Mouse (Mus musculus) ES-E14 (cell line): ENCODE data around the gene Fev.

Experiments used
- HCFC1 ChIP-seq: IDR thresholded peaks from 2 replicates; pipeline ENCODE4 v1.6.1; 2012; ENCODE audit warnings: low read length, inconsistent platforms, borderline replicate concordance; ENCODE audit not compliant: insufficient read depth
- ZC3H11A ChIP-seq: IDR thresholded peaks from 2 replicates; pipeline ENCODE4 v1.6.1; 2012; ENCODE audit warnings: low read depth, mild to moderate bottlenecking, inconsistent platforms, low read length, borderline replicate concordance
- ZNF384 ChIP-seq: IDR thresholded peaks from 2 replicates; pipeline ENCODE4 v1.6.1; 2012; ENCODE audit warnings: low read depth, low read length, inconsistent platforms

GRCm38 (mm10) chr1:74885369-74886042 is at the start of gene Fev:
- TF ChIP-seq ZNF384: no peak
- TF ChIP-seq ZC3H11A: no peak
- no peak for TF ChIP-seq HCFC1
